Mouse (Mus musculus): ENCODE data around the gene Scgb1c1. TPM values are rescaled to one million over a fixed set of nuclear protein-coding genes. Genes with fewer than 3 reads are reported as not detected.
"Not testable (repeated sequence)": the region's sequence is repeated elsewhere in the genome, so short reads cannot be mapped to it uniquely, and the experiment has no call there.

Scgb1c1 gene
- polyA plus RNA-seq, 1 experiment from 2014 or later = not detected

- ATAC-seq (ENCODE audit: insufficient number of reproducible peaks, insufficient read depth, low FRiP score, low TSS enrichment) = no peak
- H3K4me1 ChIP-seq = peaks cover 18% of the 10 kb centered on the region
- 0 out of 2 replicates have a peak overlapping the region, but pooled peaks have one; percentile 27 for H3K9ac ChIP-seq
- H3K4me3 ChIP-seq = no peak overlapping the region
- no peaks in the 10 kb centered on the region for H3K9me3 ChIP-seq
- H3K27ac ChIP-seq = no peak overlapping the region
- no peaks in the 10 kb centered on the region for H3K27me3 ChIP-seq
- 65% methylated on average over 6 of the region's 6 CpGs for WGBS
- no peak overlapping the region for H3K4me2 ChIP-seq (replicated peaks)
- peaks cover 58% of the 10 kb centered on the region for H3K36me3 ChIP-seq
These were observed 14.7 kb downstream of the Scgb1c1 start for GRCm38 (mm10) chr7:140859997-140860396.

DNA sequence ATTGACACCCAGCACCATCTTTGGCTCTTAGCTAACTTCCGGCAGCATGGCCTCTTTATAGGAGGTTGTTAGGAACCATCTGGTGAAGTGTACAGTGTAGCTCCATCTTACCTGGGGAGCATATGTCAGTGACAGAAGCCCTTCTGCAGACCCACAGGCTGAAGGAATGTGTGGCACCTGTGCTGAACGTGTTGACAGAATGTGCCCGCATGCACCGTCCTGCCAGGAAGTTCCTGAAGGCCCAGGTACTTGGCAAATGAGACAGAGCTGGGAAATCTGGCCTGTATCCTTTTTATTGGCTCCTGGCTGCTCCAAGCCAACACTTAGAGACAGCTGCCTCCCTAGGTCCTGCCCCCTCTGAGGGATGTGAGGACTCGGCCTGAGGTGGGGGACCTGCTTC is 15.4 kb downstream of the Scgb1c1 start:
- Histone ChIP-seq H3K9me3 (no peaks in the 10 kb centered on the region), H3K4me2 (replicated peaks) (no peak overlapping the region), H3K36me3 (peaks cover 61% of the 10 kb centered on the region), H3K27me3 (no peaks in the 10 kb centered on the region), H3K4me1 (peaks cover 13% of the 10 kb centered on the region), H3K4me3 (no peak overlapping the region), H3K27ac (no peak overlapping the region), H3K9ac (no peak overlapping the region)
- WGBS = 94% methylated on average over 5 of the region's 5 CpGs
- no peak for ATAC-seq (ENCODE audit: insufficient number of reproducible peaks, insufficient read depth, low FRiP score, low TSS enrichment)

DNA sequence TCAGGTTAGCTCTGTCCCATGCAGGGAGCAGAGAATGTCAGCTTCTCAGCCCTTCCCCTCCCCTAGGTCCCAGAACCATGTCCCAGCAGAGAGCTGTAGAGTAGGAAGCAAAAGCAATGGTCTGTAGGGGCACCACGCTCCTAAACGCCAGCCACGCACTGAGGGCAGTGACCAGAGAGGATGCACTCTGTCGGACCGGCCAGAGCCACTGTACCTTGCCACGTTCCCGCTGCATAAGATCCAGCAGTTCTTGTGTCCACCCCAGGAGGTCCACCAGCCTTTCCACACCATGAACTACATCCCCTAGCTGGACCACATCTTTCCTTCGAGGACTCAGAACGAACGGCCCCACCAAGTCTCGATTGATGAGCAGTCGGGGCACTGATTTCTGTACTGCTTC is 19.4 kb downstream of the Scgb1c1 start:
- Histone ChIP-seq H3K9me3 (no peaks in the 10 kb centered on the region), H3K9ac (no peak overlapping the region), H3K4me3 (no peak overlapping the region), H3K4me2 (replicated peaks) (no peak overlapping the region), H3K4me1 (no peaks in the 10 kb centered on the region), H3K27ac (no peak overlapping the region), H3K36me3 (peaks cover 64% of the 10 kb centered on the region), H3K27me3 (no peaks in the 10 kb centered on the region)
- WGBS = 90% methylated on average over 12 of the region's 12 CpGs
- no peak for ATAC-seq (ENCODE audit: insufficient number of reproducible peaks, insufficient read depth, low FRiP score, low TSS enrichment)

DNA sequence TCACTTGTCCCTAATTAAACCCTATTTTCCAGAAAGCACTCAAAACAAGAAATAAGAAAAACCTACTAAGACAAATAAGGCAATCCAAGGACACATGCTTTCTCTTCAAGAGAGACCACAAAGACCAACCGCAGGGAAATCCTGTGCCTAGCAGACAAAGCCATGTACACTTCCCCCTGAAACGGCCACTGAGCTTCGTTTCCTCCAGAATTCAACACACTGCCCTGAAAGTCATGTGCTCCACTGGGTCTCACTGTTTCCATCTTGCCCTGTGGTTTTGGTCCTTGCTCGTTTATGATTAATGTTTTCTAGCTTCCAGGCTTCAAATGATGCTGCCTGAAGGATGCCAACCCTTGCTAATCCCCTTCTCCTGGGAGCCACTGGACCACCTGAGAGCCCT is 28.9 kb downstream of the Scgb1c1 start:
- H3K27ac ChIP-seq = no peak overlapping the region
- no peak overlapping the region for H3K4me2 ChIP-seq (replicated peaks)
- peaks cover 30% of the 10 kb centered on the region for H3K36me3 ChIP-seq
- H3K4me1 ChIP-seq = no peaks in the 10 kb centered on the region
- no peaks in the 10 kb centered on the region for H3K9me3 ChIP-seq
- H3K9ac ChIP-seq = no peak overlapping the region
- no peak overlapping the region for H3K4me3 ChIP-seq
- H3K27me3 ChIP-seq = no peaks in the 10 kb centered on the region
- WGBS = 85% methylated on average over 4 of the region's 4 CpGs
- ATAC-seq (ENCODE audit: insufficient number of reproducible peaks, insufficient read depth, low FRiP score, low TSS enrichment) = no peak

DNA sequence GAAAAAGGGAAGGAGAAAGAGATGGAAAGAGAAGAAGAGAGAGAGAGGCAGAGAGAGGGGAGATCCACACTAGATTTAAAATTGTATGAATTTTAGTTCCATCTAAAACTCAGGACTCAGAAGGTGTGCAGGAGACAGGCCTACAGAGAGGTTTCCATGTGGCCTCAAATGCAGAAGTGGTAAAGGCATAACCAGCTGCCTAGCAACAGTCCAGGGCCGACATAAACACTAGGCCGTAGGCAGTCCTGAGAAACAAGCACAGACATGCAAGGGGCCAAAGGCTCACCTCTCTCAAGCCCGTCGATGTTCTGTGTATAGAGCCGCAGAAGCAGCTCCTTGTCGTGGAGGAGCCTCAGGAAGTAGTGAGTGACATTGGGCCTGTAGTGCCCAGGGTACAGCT is 32.0 kb downstream of the Scgb1c1 start:
- H3K36me3 ChIP-seq = peaks cover 29% of the 10 kb centered on the region
- ATAC-seq (ENCODE audit: insufficient number of reproducible peaks, insufficient read depth, low FRiP score, low TSS enrichment) = no peak
- no peaks in the 10 kb centered on the region for H3K9me3 ChIP-seq
- H3K27me3 ChIP-seq = no peaks in the 10 kb centered on the region
- peaks cover 7% of the 10 kb centered on the region; the same call in 1 of the 2 replicates for H3K4me1 ChIP-seq
- no peak overlapping the region for H3K27ac ChIP-seq
- no peak overlapping the region; the same call in 1 of the 2 replicates for H3K9ac ChIP-seq
- WGBS = 86% methylated on average over 6 of the region's 6 CpGs
- no peak overlapping the region for H3K4me3 ChIP-seq
- H3K4me2 ChIP-seq (replicated peaks) = no peak overlapping the region

DNA sequence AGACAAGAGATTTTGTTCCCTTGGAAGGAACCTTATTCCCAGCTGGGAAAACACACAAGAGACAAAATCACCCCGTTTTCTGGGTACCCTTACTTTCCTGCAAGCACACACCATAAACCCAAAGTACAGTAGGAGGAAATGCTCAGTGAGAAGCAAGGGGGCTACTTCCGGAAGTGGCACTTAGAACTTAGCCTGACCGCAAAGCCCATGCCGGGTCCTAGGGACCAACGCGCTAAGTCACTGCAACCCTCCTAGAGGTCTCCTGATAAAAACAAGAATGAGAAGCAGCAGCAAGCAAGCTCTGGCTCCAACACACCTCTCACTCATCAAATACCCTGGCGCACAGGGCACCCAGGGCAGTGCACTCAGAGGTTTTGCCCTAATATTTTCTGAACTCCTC is 34.0 kb downstream of the Scgb1c1 start:
- no peak overlapping the region for H3K4me3 ChIP-seq
- H3K27ac ChIP-seq = no peak overlapping the region
- peaks cover 31% of the 10 kb centered on the region for H3K36me3 ChIP-seq
- H3K9ac ChIP-seq = no peak overlapping the region
- no peaks in the 10 kb centered on the region for H3K27me3 ChIP-seq
- whole genome bisulfite sequencing = 92% methylated on average over 7 of the region's 7 CpGs
- ATAC-seq (ENCODE audit: insufficient number of reproducible peaks, insufficient read depth, low FRiP score, low TSS enrichment) = no peak
- H3K4me1 ChIP-seq = peaks cover 11% of the 10 kb centered on the region
- no peak overlapping the region for H3K4me2 ChIP-seq (replicated peaks)
- H3K9me3 ChIP-seq = no peaks in the 10 kb centered on the region

- no peaks in the 10 kb centered on the region for H3K27me3 ChIP-seq
- 69% methylated on average over 3 of the region's 3 CpGs for WGBS
- ATAC-seq (ENCODE audit: insufficient number of reproducible peaks, insufficient read depth, low FRiP score, low TSS enrichment) = no peak
- peaks cover 23% of the 10 kb centered on the region; the same call in 1 of the 2 replicates for H3K36me3 ChIP-seq
- no peaks in the 10 kb centered on the region for H3K9me3 ChIP-seq
- no peak overlapping the region for H3K9ac ChIP-seq
- H3K4me3 ChIP-seq = no peak overlapping the region
- H3K4me1 ChIP-seq = peaks cover 11% of the 10 kb centered on the region
- H3K27ac ChIP-seq = no peak overlapping the region
- H3K4me2 ChIP-seq (replicated peaks) = peak overlapping the region; percentile 59; the same call in 1 of the 2 replicates
These were observed 35.1 kb downstream of the Scgb1c1 start for GRCm38 (mm10) chr7:140880419-140880818.

- Histone ChIP-seq H3K9me3 (no peaks in the 10 kb centered on the region), H3K36me3 (peaks cover 19% of the 10 kb centered on the region; the same call in 1 of the 2 replicates), H3K4me3 (peak overlapping the region; percentile 85), H3K27ac (no peak overlapping the region), H3K4me1 (peaks cover 11% of the 10 kb centered on the region), H3K27me3 (no peaks in the 10 kb centered on the region), H3K4me2 (replicated peaks) (peak overlapping the region; percentile 59), H3K9ac (peak overlapping the region; percentile 77; the same call in 1 of the 2 replicates)
- no peak for ATAC-seq (ENCODE audit: insufficient number of reproducible peaks, insufficient read depth, low FRiP score, low TSS enrichment)
- WGBS = 24% methylated on average over 8 of the region's 8 CpGs
These were observed 35.6 kb downstream of the Scgb1c1 start for GRCm38 (mm10) chr7:140880865-140881515.

GRCm38 (mm10) chr7:140881696-140882468 is 36.5 kb downstream of the Scgb1c1 start, which contains the start of the genes Psmd13 and Sirt3:
TSS of gene Psmd13 (plus strand) at chr7:140881968.
TSS of gene Sirt3 (minus strand) at chr7:140882309.
- under 1% methylated on average over 58 of the region's 59 CpGs for WGBS
- Histone ChIP-seq H3K27ac (peak within 1 kb of the TSS; percentile 87), H3K27me3 (no peaks in the 10 kb centered on the region), H3K9me3 (no peaks in the 10 kb centered on the region), H3K36me3 (peaks cover 16% of the 10 kb centered on the region), H3K4me1 (peaks cover 11% of the 10 kb centered on the region), H3K4me3 (peak within 1 kb of the TSS; percentile 85), H3K9ac (peak within 1 kb of the TSS; percentile 77), H3K4me2 (replicated peaks) (peak within 1 kb of the TSS; percentile 59)
- peak; percentile 89 for ATAC-seq (ENCODE audit: insufficient number of reproducible peaks, insufficient read depth, low FRiP score, low TSS enrichment)

GRCm38 (mm10) chr7:140882469-140882803 is 37.1 kb downstream of the Scgb1c1 start:
- Histone ChIP-seq H3K9me3 (no peaks in the 10 kb centered on the region), H3K4me1 (peaks cover 11% of the 10 kb centered on the region), H3K4me3 (peak overlapping the region; percentile 85), H3K27ac (peak overlapping the region; percentile 52; the same call in 1 of the 2 replicates), H3K27me3 (no peaks in the 10 kb centered on the region), H3K36me3 (peaks cover 17% of the 10 kb centered on the region), H3K4me2 (replicated peaks) (peak overlapping the region; percentile 59), H3K9ac (peak overlapping the region; percentile 77)
- no peak for ATAC-seq (ENCODE audit: insufficient number of reproducible peaks, insufficient read depth, low FRiP score, low TSS enrichment)
- under 1% methylated on average over 12 of the region's 12 CpGs for WGBS

GRCm38 (mm10) chr7:140890636-140891035 is 45.3 kb downstream of the Scgb1c1 start:
- not testable (repeated sequence) for H3K9ac ChIP-seq; H3K4me3 ChIP-seq; ATAC-seq (ENCODE audit: insufficient number of reproducible peaks, insufficient read depth, low FRiP score, low TSS enrichment); H3K4me2 ChIP-seq (replicated peaks); H3K4me1 ChIP-seq; H3K27me3 ChIP-seq; H3K9me3 ChIP-seq; H3K27ac ChIP-seq
- 96% methylated on average over 16 of the region's 16 CpGs for WGBS
- peaks cover 73% of the 10 kb centered on the region for H3K36me3 ChIP-seq

- H3K36me3 ChIP-seq = peaks cover 81% of the 10 kb centered on the region
These were observed 48.7 kb downstream of the Scgb1c1 start for GRCm38 (mm10) chr7:140894031-140894430.

More at GRCm38 (mm10) chr7:140894031-140894430, 48.7 kb downstream of the Scgb1c1 start:
- Histone ChIP-seq H3K27me3 (no peaks in the 10 kb centered on the region), H3K4me3 (no peak overlapping the region), H3K27ac (no peak overlapping the region), H3K9me3 (no peaks in the 10 kb centered on the region), H3K9ac (no peak overlapping the region), H3K4me2 (replicated peaks) (no peak overlapping the region), H3K4me1 (no peaks in the 10 kb centered on the region)
- ATAC-seq (ENCODE audit: insufficient number of reproducible peaks, insufficient read depth, low FRiP score, low TSS enrichment) = no peak
- WGBS = 87% methylated on average over 7 of the region's 7 CpGs

Data from embryonic facial prominence, embryonic 12.5 days (tissue).